Mouse (Mus musculus) MEL (cell line): Measurements from ENCODE around the gene Angptl3. TPM values are rescaled to one million over a fixed set of nuclear protein-coding genes. Genes with fewer than 3 reads are reported as not detected.

Experiments
- DNase-seq: peaks from one replicate; pipeline ENCODE4 v3.0.0; 2011; ENCODE audit warnings: low read depth, low spot score
- H3K27ac ChIP-seq: 2 replicates; pipeline ENCODE4 v1.5.1; 2012; ENCODE audit warnings: low read depth, mild to moderate bottlenecking, control low read depth, low read length, moderate library complexity; ENCODE audit not compliant: control insufficient read depth
- H3K27me3 ChIP-seq, 2 experiments: fragments of 150-350 bp in 1 of 2; sonication (generic) in 1 of 2; 2 replicates each; pipeline ENCODE4 v1.6.1; 2012; ENCODE audit warnings: low read length in 2 of 2, mild to moderate bottlenecking in 2 of 2, improper control_type of control experiment in 1 of 2, moderate library complexity in 1 of 2; ENCODE audit not compliant: insufficient read depth in 2 of 2, control insufficient read depth in 1 of 2
- H3K36me3 ChIP-seq, 2 experiments: 2 replicates each; pipeline ENCODE4 v1.6.1; 2012 to 2014; ENCODE audit warnings: low read length in 2 of 2, improper control_type of control experiment in 1 of 2, inconsistent platforms in 1 of 2, mild to moderate bottlenecking in 1 of 2; ENCODE audit not compliant: insufficient read depth in 2 of 2, control insufficient read depth in 1 of 2
- H3K4me1 ChIP-seq, 2 experiments: fragments of 150-350 bp in 1 of 2; sonication (generic) in 1 of 2; 2 replicates each; pipeline ENCODE4 v1.6.1; 2012; ENCODE audit warnings: low read length in 2 of 2, improper control_type of control experiment in 1 of 2, mild to moderate bottlenecking in 1 of 2; ENCODE audit not compliant: insufficient read depth in 2 of 2, control insufficient read depth in 1 of 2
- H3K4me3 ChIP-seq, 2 experiments: fragments of 150-350 bp in 1 of 2; sonication (generic) in 1 of 2; 2 replicates each; pipeline ENCODE4 v1.5.1; 2012; ENCODE audit warnings: low read depth in 2 of 2, low read length in 2 of 2, mild to moderate bottlenecking in 2 of 2, moderate library complexity in 2 of 2, control low read depth in 1 of 2, improper control_type of control experiment in 1 of 2; ENCODE audit not compliant: control insufficient read depth in 1 of 2, insufficient read depth in 1 of 2
- H3K79me2 ChIP-seq: 2 replicates; pipeline ENCODE4 v1.6.1; 2012; ENCODE audit warnings: mild to moderate bottlenecking, low read length, moderate library complexity; ENCODE audit not compliant: control insufficient read depth, poor library complexity, insufficient read depth
- H3K9ac ChIP-seq: 2 replicates; pipeline ENCODE4 v1.6.1; 2012; ENCODE audit warnings: low read depth, mild to moderate bottlenecking, control low read depth, low read length, moderate library complexity; ENCODE audit not compliant: control insufficient read depth, poor library complexity, severe bottlenecking
- H3K9me3 ChIP-seq: fragments of 150-350 bp; sonication (generic); replicated peaks from 2 replicates; pipeline ENCODE4 v1.6.1; 2012; ENCODE audit warnings: mild to moderate bottlenecking, low read length, improper control_type of control experiment, moderate library complexity; ENCODE audit not compliant: insufficient read depth
- CHD1 ChIP-seq: IDR thresholded peaks from 2 replicates; pipeline ENCODE4 v1.6.1; 2012; ENCODE audit warnings: low read depth, mild to moderate bottlenecking, inconsistent platforms, low read length, improper control_type of control experiment
- ELF1 ChIP-seq: IDR thresholded peaks from 2 replicates; pipeline ENCODE4 v1.6.1; 2014; ENCODE audit warnings: low read depth, mild to moderate bottlenecking, inconsistent platforms, low read length, improper control_type of control experiment, moderate library complexity
- EP300 ChIP-seq, 2 experiments: IDR thresholded peaks; 2 replicates each; pipeline ENCODE4 v1.6.1; 2011; ENCODE audit warnings: improper control_type of control experiment in 2 of 2, low read length in 2 of 2, low read depth in 1 of 2, mild to moderate bottlenecking in 1 of 2
- ETS1 ChIP-seq: IDR thresholded peaks from 2 replicates; pipeline ENCODE4 v1.6.1; 2012; ENCODE audit warnings: low read depth, mild to moderate bottlenecking, inconsistent platforms, low read length, improper control_type of control experiment, moderate library complexity
- GATA1 ChIP-seq: IDR thresholded peaks from 2 replicates; pipeline ENCODE4 v1.6.1; 2011; ENCODE audit warnings: low read depth, low read length, improper control_type of control experiment
- HCFC1 ChIP-seq: IDR thresholded peaks from 2 replicates; pipeline ENCODE4 v1.6.1; 2012; ENCODE audit warnings: low read depth, mild to moderate bottlenecking, inconsistent platforms, low read length, improper control_type of control experiment, moderate library complexity
- MAX ChIP-seq: IDR thresholded peaks from 2 replicates; pipeline ENCODE4 v1.6.1; 2011; ENCODE audit warnings: low read length, improper control_type of control experiment
- MEF2A ChIP-seq: IDR thresholded peaks from 2 replicates; pipeline ENCODE4 v1.6.1; 2014; ENCODE audit warnings: low read depth, mild to moderate bottlenecking, inconsistent platforms, low read length, improper control_type of control experiment; ENCODE audit not compliant: poor library complexity, insufficient replicate concordance, severe bottlenecking; ENCODE audit errors: extremely low read depth
- MXI1 ChIP-seq: IDR thresholded peaks from 2 replicates; pipeline ENCODE4 v1.6.1; 2011; ENCODE audit warnings: mild to moderate bottlenecking, low read depth, low read length, improper control_type of control experiment
- MYC ChIP-seq: IDR thresholded peaks from 2 replicates; pipeline ENCODE4 v1.6.1; 2011; ENCODE audit warnings: low read depth, mild to moderate bottlenecking, low read length, improper control_type of control experiment, moderate library complexity
- NRF1 ChIP-seq: IDR thresholded peaks from 2 replicates; pipeline ENCODE4 v1.6.1; 2014; ENCODE audit warnings: low read depth, mild to moderate bottlenecking, inconsistent platforms, low read length, improper control_type of control experiment, moderate library complexity; ENCODE audit not compliant: poor library complexity, insufficient read depth, severe bottlenecking
- SIN3A ChIP-seq: IDR thresholded peaks from 2 replicates; pipeline ENCODE4 v1.6.1; 2012; ENCODE audit warnings: low read length, improper control_type of control experiment, inconsistent platforms
- SMC3 ChIP-seq: IDR thresholded peaks from 2 replicates; pipeline ENCODE4 v1.6.1; 2011; ENCODE audit warnings: low read depth, low read length, improper control_type of control experiment
- TAL1 ChIP-seq: IDR thresholded peaks from 2 replicates; pipeline ENCODE4 v1.6.1; 2012; ENCODE audit warnings: mild to moderate bottlenecking, inconsistent platforms, low read length, moderate library complexity, mixed read lengths
- USF1 ChIP-seq: IDR thresholded peaks from 2 replicates; pipeline ENCODE4 v1.6.1; 2014; ENCODE audit warnings: low read depth, mild to moderate bottlenecking, inconsistent platforms, low read length, improper control_type of control experiment, moderate library complexity
- ZC3H11A ChIP-seq: IDR thresholded peaks from 2 replicates; pipeline ENCODE4 v1.6.1; 2012; ENCODE audit warnings: low read depth, mild to moderate bottlenecking, inconsistent platforms, low read length, improper control_type of control experiment
- ZKSCAN1 ChIP-seq: IDR thresholded peaks from 2 replicates; pipeline ENCODE4 v1.6.1; 2012; ENCODE audit warnings: low read depth, mild to moderate bottlenecking, inconsistent platforms, low read length, improper control_type of control experiment, moderate library complexity
- ZMIZ1 ChIP-seq: IDR thresholded peaks from 2 replicates; pipeline ENCODE4 v1.6.1; 2012; ENCODE audit warnings: low read depth, mild to moderate bottlenecking, inconsistent platforms, low read length, improper control_type of control experiment, moderate library complexity
- ZNF384 ChIP-seq: IDR thresholded peaks from 2 replicates; pipeline ENCODE4 v1.6.1; 2012; ENCODE audit warnings: low read depth, mild to moderate bottlenecking, inconsistent platforms, low read length, improper control_type of control experiment
- polyA plus RNA-seq, 2 experiments: library from polyadenylated mRNA; stranded (reverse) in 1 of 2; unstranded in 1 of 2; fragments of >175 nt in 1 of 2; fragments of >200 nt in 1 of 2; gene quantifications; 2 replicates each; pipeline versions ENCODE4 v1.2.1 to v1.2.4; 2012; ENCODE audit warnings: low replicate concordance in 2 of 2, low read depth in 1 of 2; ENCODE audit not compliant: insufficient read length in 2 of 2, insufficient read depth in 1 of 2, missing spikeins in 1 of 2
- total RNA-seq: library from RNA; depleted of rRNA; stranded (reverse); fragments of 300-350 nt; gene quantifications from 2 replicates; pipeline ENCODE4 v1.2.3, GENCODE M21; 2012

Gene Angptl3
- total and polyA plus RNA-seq, 3 experiments = 0.04 to 0.12 TPM; not detected in 1

DNA sequence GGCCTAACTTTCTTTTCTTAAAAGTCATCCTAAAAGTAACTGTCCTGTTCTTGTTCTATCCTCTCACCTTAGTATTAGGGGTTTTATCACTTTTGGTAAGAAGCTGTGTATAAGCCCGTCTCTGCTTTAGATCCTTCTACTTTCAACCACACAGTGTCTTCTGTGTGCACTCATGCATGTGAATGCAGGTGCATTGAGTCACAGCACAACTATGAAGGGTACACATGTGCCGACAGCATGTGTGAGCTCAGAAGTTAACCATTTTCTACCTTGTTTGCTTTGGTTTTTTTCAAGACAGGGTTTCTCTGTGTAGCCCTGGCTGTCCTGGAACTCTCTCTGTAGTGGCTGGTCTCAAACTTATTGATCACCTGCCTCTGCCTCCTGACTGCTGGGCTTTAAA lies 24.4 kb upstream of the Angptl3 start:
- H3K79me2 ChIP-seq = no peaks in the 10 kb centered on the region
- no peak overlapping the region for H3K4me3 ChIP-seq
- peaks cover 0 to 2% of the 10 kb centered on the region in 2 experiments; a peak in 3 of 4 replicates for H3K36me3 ChIP-seq
- H3K27me3 ChIP-seq = no peaks in the 10 kb centered on the region
- TF ChIP-seq ZKSCAN1 = no peak
- H3K9ac ChIP-seq = no peak overlapping the region
- peaks cover 4 to 5% of the 10 kb centered on the region in 2 experiments; a peak in 2 of 4 replicates for H3K4me1 ChIP-seq
- no peak for DNase-seq
- H3K9me3 ChIP-seq = no peaks in the 10 kb centered on the region
- H3K27ac ChIP-seq = no peak overlapping the region

DNA sequence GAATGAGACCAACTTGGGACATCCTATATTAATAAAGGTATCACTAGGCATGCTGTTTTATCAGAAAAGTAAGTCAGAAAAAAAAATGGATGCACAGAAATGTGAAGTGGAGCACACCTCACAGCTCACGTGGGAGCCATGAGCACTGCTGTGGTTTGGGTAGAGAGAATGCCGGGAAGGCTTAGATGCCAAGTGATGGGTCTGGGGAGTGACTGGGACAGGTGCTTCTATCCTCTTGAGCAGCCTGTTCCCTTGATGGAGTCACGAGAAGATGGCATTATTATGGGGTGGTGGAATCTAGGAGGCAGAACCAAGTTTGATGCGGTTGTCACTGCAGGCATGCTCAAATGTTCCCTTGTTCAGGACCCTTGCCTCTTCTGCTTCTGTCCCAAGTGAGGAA lies 19.7 kb upstream of the Angptl3 start:
- Histone ChIP-seq H3K27me3 (no peaks in the 10 kb centered on the region), H3K9me3 (no peaks in the 10 kb centered on the region), H3K4me1 (peaks cover 0 to 2% of the 10 kb centered on the region in 2 experiments; a peak in 1 of 4 replicates), H3K36me3 (no peaks in the 10 kb centered on the region; a peak in 1 of 4 replicates), H3K9ac (no peak overlapping the region), H3K27ac (no peak overlapping the region), H3K4me3 (no peak overlapping the region), H3K79me2 (no peaks in the 10 kb centered on the region)
- no peak for DNase-seq
- TF ChIP-seq NRF1 = no peak
- TF ChIP-seq ZC3H11A = no peak
- no peak for TF ChIP-seq ZNF384
- no peak for TF ChIP-seq EP300 (IDR thresholded peaks at IDR 0.05; ENCODE audit: low read depth in 1 of 2, low read length in 2 of 2)
- TF ChIP-seq MXI1 = no peak
- no peak for TF ChIP-seq ELF1
- no peak for TF ChIP-seq SIN3A
- TF ChIP-seq MEF2A = no peak
- no peak for TF ChIP-seq MAX
- TF ChIP-seq CHD1 = no peak
- TF ChIP-seq MYC = no peak
- TF ChIP-seq TAL1 = no peak
- TF ChIP-seq GATA1 = no peak
- TF ChIP-seq ZMIZ1 = no peak
- TF ChIP-seq USF1 = no peak
- no peak for TF ChIP-seq HCFC1
- no peak for TF ChIP-seq ETS1
- TF ChIP-seq SMC3 = no peak
